In the genomic region with DNA sequence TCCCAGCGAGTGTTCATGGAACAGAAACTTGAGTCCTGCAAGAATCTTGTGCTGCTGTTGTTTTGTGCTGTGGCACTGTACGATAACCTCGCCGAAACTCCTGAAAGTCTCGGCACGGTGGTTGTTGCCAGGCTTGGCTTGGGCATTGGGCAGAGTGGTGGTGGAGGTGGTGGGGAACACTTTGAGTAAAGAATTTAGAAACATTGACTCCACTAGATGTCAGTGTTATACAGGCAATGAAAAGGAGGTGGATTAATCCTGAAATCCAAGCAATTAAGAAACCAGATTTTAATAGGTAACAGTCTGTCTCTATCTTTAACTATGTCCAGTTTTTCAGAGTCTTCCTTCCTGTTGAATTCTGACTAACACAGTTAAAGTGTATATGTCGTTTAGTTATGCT, we compare ENCODE assay signal across 20 mouse cellular contexts.
DNase-seq lines count a peak whose midpoint lies in the region; ATAC-seq and TF ChIP-seq lines count a peak whose summit lies in the region.
"Had no signal": no experiment of that assay in that cellular context is flagged by ENCODE, and none has a peak within 500 bp of the region (broad histone marks: within the 10 kb centered on the region; RNA-seq: fewer than 3 reads in every experiment).

No protein-coding gene starts in this region.

- H3K4me2 ChIP-seq in heart, postnatal 0 days (ENCODE audit: low read depth, low read length): no peak overlapping the region
- H3K4me2 ChIP-seq: embryonic facial prominence, embryonic 13.5 days; lung, embryonic 15.5 days had no signal

- H3K36me3 ChIP-seq in heart, postnatal 0 days (replicated peaks; ENCODE audit: control insufficient read depth, insufficient read depth, low read length): peaks cover 43% of the 10 kb centered on the region
- H3K36me3 ChIP-seq: G1E had no signal

- intact Hi-C loops in left cerebral cortex, adult 2 months (cut with DNase I): loop anchor here (5.0 kb wide), 1 partner anchor 385 kb away; no protein-coding TSS in a partner anchor

- H3K9ac ChIP-seq in heart, postnatal 0 days (replicated peaks; ENCODE audit: low read depth, low read length): no peak overlapping the region
- H3K9ac ChIP-seq: embryonic facial prominence, embryonic 13.5 days; lung, embryonic 15.5 days had no signal

- H3K27me3 ChIP-seq in cerebellum, adult 2 months (ENCODE audit: control insufficient read depth, insufficient read depth, low read length): no peaks in the 10 kb centered on the region
- no peaks in the 10 kb centered on the region for H3K27me3 ChIP-seq in heart, postnatal 0 days (ENCODE audit: control insufficient read depth, insufficient read depth, low read length)
- H3K27me3 ChIP-seq: embryonic facial prominence, embryonic 13.5 days; lung, embryonic 15.5 days had no signal

- H3K27ac ChIP-seq in cerebellum, adult 2 months (ENCODE audit: insufficient read depth, low read length): no peak overlapping the region
- H3K27ac ChIP-seq in heart, postnatal 0 days (ENCODE audit: low read depth): no peak overlapping the region
- no peak overlapping the region for H3K27ac ChIP-seq in left cerebral cortex, adult 2 months
- H3K27ac ChIP-seq: embryonic facial prominence, embryonic 13.5 days; hindbrain, embryonic 10.5 days; lung, embryonic 15.5 days had no signal

- TF ChIP-seq POLR2A in cerebellum, adult 2 months (IDR thresholded peaks at IDR 0.05; ENCODE audit: borderline replicate concordance, insufficient read depth, low read length): no peak

- H3K9me3 ChIP-seq in heart, postnatal 0 days (replicated peaks; ENCODE audit: control insufficient read depth, low read length): no peaks in the 10 kb centered on the region
- H3K9me3 ChIP-seq: embryonic facial prominence, embryonic 13.5 days; hindbrain, embryonic 10.5 days; lung, embryonic 15.5 days had no signal

- no peak for DNase-seq in cerebellum, adult 2 months
- no peak for DNase-seq in cerebellum, postnatal 25 days
- peak; percentile 29 for DNase-seq in heart, postnatal 0 days (ENCODE audit: low spot score)
- DNase-seq in heart, adult 9 months (ENCODE audit: low spot score in 2 of 2): no peak
- DNase-seq in left cerebral cortex, adult 2 months (ENCODE audit: extremely low spot score in 1 of 2, low spot score in 2 of 2): no peak
- no peak for DNase-seq in left cerebral cortex, adult 18-20 months (ENCODE audit: low spot score in 2 of 2)
- DNase-seq in retina, embryonic 14.5 days (ENCODE audit: low spot score): peak; percentile 47
- DNase-seq in retina, postnatal 1 day: no peak
- DNase-seq: adrenal gland, postnatal 36 days; cerebellum, adult 18-20 months; gastrocnemius, postnatal 10 days; heart, adult 18-20 months; kidney, postnatal 10 days; left cerebral cortex, postnatal 4 days; liver; right cerebral cortex, postnatal 4 days had no signal

- TF ChIP-seq EP300 in heart, postnatal 0 days (IDR thresholded peaks at IDR 0.05; ENCODE audit: low read depth): no peak

- ATAC-seq in heart, postnatal 0 days (ENCODE audit: insufficient read depth, low read depth): no peak; the same call in 1 of the 2 replicates

- H3K4me1 ChIP-seq in cerebellum, adult 2 months (ENCODE audit: control insufficient read depth, insufficient read depth, low read length): peaks cover 7% of the 10 kb centered on the region
- H3K4me1 ChIP-seq in heart, postnatal 0 days (ENCODE audit: control insufficient read depth, insufficient read depth): no peaks in the 10 kb centered on the region
- H3K4me1 ChIP-seq: embryonic facial prominence, embryonic 13.5 days; lung, embryonic 15.5 days had no signal

- no peak overlapping the region for H3K4me3 ChIP-seq in cerebellum, adult 2 months (replicated peaks; ENCODE audit: insufficient read depth, low read depth, low read length)
- no peak overlapping the region for H3K4me3 ChIP-seq in heart, postnatal 0 days (ENCODE audit: low read depth, low read length)
- no peak overlapping the region for H3K4me3 ChIP-seq in left cerebral cortex, adult 2 months
- H3K4me3 ChIP-seq: embryonic facial prominence, embryonic 13.5 days; hindbrain, embryonic 10.5 days; lung, embryonic 15.5 days had no signal

- WGBS in cerebellum, adult 2 months: 69% methylated on average over 7 of the region's 7 CpGs
- WGBS in heart, postnatal 0 days: 83% methylated on average over 7 of the region's 7 CpGs

- TF ChIP-seq CTCF in cerebellum, adult 2 months (IDR thresholded peaks at IDR 0.05; ENCODE audit: borderline replicate concordance, insufficient read depth, low read depth, low read length): peak; percentile 16; the same call in 1 of the 2 replicates
- peak; percentile 33 for TF ChIP-seq CTCF in heart, postnatal 0 days (IDR thresholded peaks at IDR 0.05; ENCODE audit: low read depth)
- peak; percentile 44 for TF ChIP-seq CTCF in left cerebral cortex, adult 2 months (IDR thresholded peaks at IDR 0.05)

Comparison
In these comparisons a context has a peak if more than half of its experiments do, and no peak if none do; other contexts are left out.
1. DNase-seq: peak in heart, postnatal 0 days (single experiment) and retina, embryonic 14.5 days (single experiment); none in cerebellum, adult 2 months (0 of 2), cerebellum, postnatal 25 days (0 of 2), heart, adult 9 months (0 of 2), left cerebral cortex, adult 2 months (0 of 2), left cerebral cortex, adult 18-20 months (0 of 2) and retina, postnatal 1 day (single experiment).
2. Peak in every context shown above with its lines, with median percentiles within 50 percentile points of each other: CTCF ChIP-seq.